Mouse (Mus musculus) hindbrain, embryonic 11.5 days (tissue): ENCODE results near the gene Cog2. TPM values are rescaled to one million over a fixed set of nuclear protein-coding genes. Genes with fewer than 3 reads are reported as not detected.

ENCODE experiments used
- ATAC-seq: fragments of 200-750 bp; cut with Nextera tagmentation; 2 replicates; pipeline ENCODE4 v1.8.0; 2017; ENCODE audit warnings: mild to moderate bottlenecking, moderate TSS enrichment, moderate library complexity; ENCODE audit not compliant: low FRiP score
- DNase-seq: peaks from one replicate; pipeline ENCODE4 v3.0.0-alpha.2; 2015; ENCODE audit warnings: low spot score
- H3K27ac ChIP-seq: fragments of 300-500 bp; sonication (generic); 2 replicates; pipeline ENCODE4 v1.5.1; 2014; ENCODE audit warnings: mild to moderate bottlenecking, low read depth, low read length
- H3K27me3 ChIP-seq: fragments of 300-500 bp; sonication (generic); 2 replicates; pipeline ENCODE4 v1.6.1; 2014; ENCODE audit warnings: mild to moderate bottlenecking, low read length, moderate library complexity, mixed read lengths; ENCODE audit not compliant: control insufficient read depth, insufficient read depth
- H3K36me3 ChIP-seq: fragments of 300-500 bp; sonication (generic); 2 replicates; pipeline ENCODE4 v1.6.1; 2014; ENCODE audit warnings: mild to moderate bottlenecking, low read length, moderate library complexity, mixed read lengths; ENCODE audit not compliant: control insufficient read depth, insufficient read depth
- H3K4me1 ChIP-seq: fragments of 300-500 bp; sonication (generic); replicated peaks from 2 replicates; pipeline ENCODE4 v1.6.1; 2014; ENCODE audit warnings: low read length, mixed read lengths; ENCODE audit not compliant: control insufficient read depth, insufficient read depth
- H3K4me2 ChIP-seq: fragments of 300-500 bp; sonication (generic); replicated peaks from 2 replicates; pipeline ENCODE4 v1.6.1; 2014; ENCODE audit warnings: mild to moderate bottlenecking, low read depth, low read length
- H3K4me3 ChIP-seq: fragments of 300-500 bp; sonication (generic); 2 replicates; pipeline ENCODE4 v1.5.1; 2014; ENCODE audit warnings: low read depth, low read length
- H3K9ac ChIP-seq: fragments of 300-500 bp; sonication (generic); 2 replicates; pipeline ENCODE4 v1.6.1; 2014; ENCODE audit warnings: low read depth, low read length
- H3K9me3 ChIP-seq: fragments of 300-500 bp; sonication (generic); 2 replicates; pipeline ENCODE4 v1.6.1; 2016; ENCODE audit warnings: low read length; ENCODE audit not compliant: control insufficient read depth
- WGBS: fragments of 180-500 bp; shearing (Covaris S2); extraction: QIAGEN DNeasy Blood & Tissue Kit; methylation state at CpG from one replicate; pipeline ENCODE4 v1.1.7; 2014; 5-methylcytosine and 5-hydroxymethylcytosine counted together
- polyA plus RNA-seq: library from polyadenylated mRNA; unstranded; fragments of >200 nt; fragmentation: Nextera tagmentation; extraction: Ambion mirVana; gene quantifications from 2 replicates; pipeline ENCODE4 v1.2.1, GENCODE M21; 2014

Cog2 gene
- polyA plus RNA-seq, 1 experiment from 2014 or later = 35.8 TPM

DNA sequence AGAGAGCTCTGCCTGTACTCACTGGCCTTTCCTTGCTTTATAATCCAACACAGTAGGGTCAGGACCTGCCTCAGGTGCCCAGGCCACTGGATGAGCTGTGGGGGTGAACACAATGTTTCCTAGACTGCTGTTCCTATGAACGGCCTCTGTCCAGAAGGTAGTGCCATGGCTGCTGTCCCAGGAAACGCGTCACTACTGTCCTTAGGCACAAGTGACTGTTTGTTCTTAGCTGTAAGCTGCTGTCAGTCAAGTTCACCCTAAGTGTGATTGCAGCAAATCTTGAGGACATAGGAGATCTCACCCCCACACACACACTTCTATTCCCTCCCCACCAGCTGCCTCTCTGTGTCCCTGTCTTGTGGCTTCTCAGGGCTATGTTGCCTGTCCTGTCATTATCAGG, 47.0 kb downstream of the Cog2 start:
- H3K9me3 ChIP-seq = no peaks in the 10 kb centered on the region
- H3K27ac ChIP-seq = no peak overlapping the region
- H3K9ac ChIP-seq = no peak overlapping the region
- H3K4me3 ChIP-seq = no peak overlapping the region
- no peaks in the 10 kb centered on the region for H3K4me1 ChIP-seq
- no peaks in the 10 kb centered on the region for H3K27me3 ChIP-seq
- H3K4me2 ChIP-seq = no peak overlapping the region
- DNase-seq (no peak), ATAC-seq (no peak)
- WGBS = 89% methylated on average over 3 of the region's 3 CpGs
- H3K36me3 ChIP-seq = no peaks in the 10 kb centered on the region

DNA sequence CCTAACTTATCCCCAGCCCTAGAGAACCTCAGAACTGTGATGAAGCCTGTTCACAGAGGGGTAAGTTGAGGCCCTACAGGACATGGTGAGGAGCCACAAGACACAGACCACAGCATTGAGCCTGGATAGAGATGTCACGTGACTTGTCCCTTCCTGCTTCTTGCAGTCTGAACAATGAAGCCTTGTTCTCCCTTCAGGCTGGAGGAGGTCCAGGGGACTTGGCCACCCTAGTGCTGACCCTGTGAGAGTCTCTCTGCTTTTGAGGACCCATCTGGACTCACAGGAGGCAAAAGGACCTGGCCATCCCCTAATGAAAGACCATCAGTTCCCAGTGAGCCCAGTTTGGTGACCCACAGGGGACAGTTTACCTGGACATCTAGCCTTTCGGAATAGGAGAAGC, 48.5 kb downstream of the Cog2 start:
- WGBS = 72% methylated on average over 2 of the region's 2 CpGs
- H3K9ac ChIP-seq = no peak overlapping the region
- no peak overlapping the region for H3K4me3 ChIP-seq
- H3K4me1 ChIP-seq = no peaks in the 10 kb centered on the region
- H3K4me2 ChIP-seq = no peak overlapping the region
- no peak for DNase-seq
- H3K27me3 ChIP-seq = no peaks in the 10 kb centered on the region
- H3K27ac ChIP-seq = no peak overlapping the region
- no peak for ATAC-seq
- no peaks in the 10 kb centered on the region for H3K36me3 ChIP-seq
- H3K9me3 ChIP-seq = no peaks in the 10 kb centered on the region

DNA sequence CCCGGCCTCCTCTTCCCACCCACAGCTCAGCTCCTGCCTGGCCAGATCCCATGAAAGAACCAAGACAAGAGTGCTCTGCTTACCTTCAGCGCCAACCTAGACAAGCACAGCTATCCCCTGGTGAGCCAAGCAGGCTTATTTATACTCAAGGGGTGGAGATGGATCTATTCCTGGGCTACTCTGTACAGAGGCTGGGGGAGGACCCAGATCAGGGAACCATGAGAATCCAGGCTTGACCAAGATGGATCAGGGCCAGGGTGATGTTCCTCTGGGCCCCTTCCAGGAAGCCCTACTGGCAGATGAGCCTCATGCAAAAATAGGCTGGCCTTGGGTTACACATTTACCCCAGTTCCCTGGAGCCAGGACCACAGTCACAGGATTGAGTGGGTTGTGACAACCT, 49.0 kb downstream of the Cog2 start, which contains the start of gene Agt:
Agt (minus strand) TSS at position 114 of the 400 bp plus-strand sequence.
- Histone ChIP-seq H3K4me3 (no peak within 1 kb of the TSS), H3K9me3 (no peaks in the 10 kb centered on the region), H3K27me3 (no peaks in the 10 kb centered on the region), H3K27ac (no peak within 1 kb of the TSS), H3K4me1 (no peaks in the 10 kb centered on the region), H3K4me2 (no peak within 1 kb of the TSS), H3K36me3 (no peaks in the 10 kb centered on the region), H3K9ac (no peak within 1 kb of the TSS)
- 76% methylated on average over 2 of the region's 2 CpGs for WGBS
- ATAC-seq = no peak
- no peak for DNase-seq

DNA sequence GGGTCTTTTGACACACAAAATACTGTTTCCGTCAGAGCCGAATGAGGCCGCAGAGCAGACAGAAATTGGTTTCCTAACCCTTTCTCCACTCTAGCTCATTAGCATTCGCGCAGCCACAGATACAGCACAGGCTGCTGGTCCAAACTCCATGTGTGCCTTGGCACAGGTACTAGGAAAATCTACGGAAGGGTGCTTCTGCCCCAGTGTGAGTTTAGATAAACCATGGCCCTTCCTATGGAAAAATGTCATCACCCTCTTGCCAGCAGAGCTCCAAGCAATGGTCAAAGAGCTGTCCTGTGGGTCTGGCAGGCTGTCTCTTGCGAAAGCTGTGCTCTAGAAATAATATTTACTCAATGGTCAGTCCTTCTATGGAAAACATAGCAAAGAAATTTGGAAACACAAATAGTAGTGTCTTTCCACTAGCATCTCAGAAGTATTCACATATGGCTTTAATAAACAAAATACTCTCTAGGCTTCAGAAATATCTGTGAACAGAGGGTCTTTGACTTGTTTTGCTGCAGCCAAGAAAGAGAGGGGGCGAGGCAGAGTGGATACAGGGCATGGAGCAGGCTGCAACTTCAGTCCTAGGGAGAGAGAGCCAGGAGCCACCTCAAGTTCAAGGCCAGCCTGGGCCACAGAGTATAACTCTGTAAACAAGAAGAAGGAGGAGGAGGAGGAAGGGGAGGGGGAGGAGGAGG, 51.3 kb downstream of the Cog2 start:
- H3K27me3 ChIP-seq = no peaks in the 10 kb centered on the region
- 76% methylated on average over 8 of the region's 8 CpGs for WGBS
- no peak overlapping the region for H3K4me3 ChIP-seq
- DNase-seq = no peak
- ATAC-seq = no peak
- H3K9ac ChIP-seq = no peak overlapping the region
- no peaks in the 10 kb centered on the region for H3K9me3 ChIP-seq
- H3K4me2 ChIP-seq = no peak overlapping the region
- no peaks in the 10 kb centered on the region for H3K36me3 ChIP-seq
- no peaks in the 10 kb centered on the region for H3K4me1 ChIP-seq
- no peak overlapping the region for H3K27ac ChIP-seq

DNA sequence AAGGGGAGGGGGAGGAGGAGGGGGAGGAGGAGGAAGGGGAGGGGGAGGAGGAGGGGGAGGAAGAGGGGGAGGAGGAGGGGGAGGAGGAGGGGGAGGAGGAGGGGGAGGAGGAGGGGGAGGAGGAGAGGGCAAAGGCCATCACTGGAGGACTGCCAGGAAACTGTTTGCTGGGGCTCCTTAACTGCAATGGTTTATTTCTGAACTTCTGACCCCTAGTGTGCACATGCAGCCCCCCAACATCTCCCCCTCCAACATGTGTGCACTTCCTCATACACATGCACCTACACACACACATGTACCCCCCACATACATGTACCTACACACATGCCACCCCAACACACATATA, 51.8 kb downstream of the Cog2 start:
- H3K4me1 ChIP-seq = no peaks in the 10 kb centered on the region
- ATAC-seq = no peak
- no peak overlapping the region for H3K4me2 ChIP-seq
- H3K36me3 ChIP-seq = no peaks in the 10 kb centered on the region
- no peak for DNase-seq
- H3K4me3 ChIP-seq = no peak overlapping the region
- H3K27ac ChIP-seq = no peak overlapping the region
- no peaks in the 10 kb centered on the region for H3K9me3 ChIP-seq
- H3K27me3 ChIP-seq = no peaks in the 10 kb centered on the region
- H3K9ac ChIP-seq = no peak overlapping the region

DNA sequence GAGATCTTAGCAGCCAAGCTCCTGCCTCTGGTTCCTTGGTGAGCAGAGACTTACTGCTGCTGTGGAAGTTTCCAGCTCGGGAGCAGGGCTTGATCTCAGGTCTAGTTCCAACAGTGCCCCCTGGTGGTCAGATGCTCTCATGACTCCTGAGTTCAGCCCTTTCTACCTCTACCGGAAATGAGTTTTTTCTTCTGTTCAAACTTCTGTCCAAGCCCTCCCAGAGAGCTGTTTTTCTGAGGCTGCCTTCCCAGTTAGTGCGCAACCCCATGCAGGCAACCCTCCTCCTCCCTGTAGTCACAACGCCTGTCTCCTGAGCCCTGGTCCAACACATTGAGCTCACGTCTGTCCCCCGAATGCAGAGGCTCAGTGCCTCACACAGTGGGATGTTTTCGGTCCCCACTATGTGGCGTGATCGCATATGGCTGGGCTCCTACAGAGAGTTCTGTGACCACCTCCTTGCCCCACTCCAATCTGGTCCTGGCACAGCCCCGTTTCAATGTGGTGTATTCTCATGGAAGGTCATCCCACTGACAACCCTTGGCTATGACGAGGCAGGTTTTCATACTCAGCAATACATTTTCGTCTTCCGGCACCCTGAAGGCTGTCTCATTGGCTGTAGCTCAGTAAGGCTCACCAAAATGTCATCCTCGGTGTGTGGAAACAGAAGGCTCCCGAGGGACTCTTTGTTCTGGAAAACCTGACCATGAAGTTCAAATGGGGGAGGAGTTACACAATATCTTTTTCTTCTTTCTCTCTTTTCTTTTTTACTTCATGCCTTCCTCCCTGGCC, 53.2 kb downstream of the Cog2 start:
- no peak overlapping the region for H3K4me2 ChIP-seq
- H3K27ac ChIP-seq = no peak overlapping the region
- H3K9ac ChIP-seq = no peak overlapping the region
- H3K4me3 ChIP-seq = no peak overlapping the region
- no peak; the same call in 1 of the 2 replicates for ATAC-seq
- WGBS = 59% methylated on average over 15 of the region's 15 CpGs
- no peaks in the 10 kb centered on the region for H3K36me3 ChIP-seq
- H3K27me3 ChIP-seq = no peaks in the 10 kb centered on the region
- no peaks in the 10 kb centered on the region for H3K9me3 ChIP-seq
- no peaks in the 10 kb centered on the region for H3K4me1 ChIP-seq
- peak; percentile 94 for DNase-seq

DNA sequence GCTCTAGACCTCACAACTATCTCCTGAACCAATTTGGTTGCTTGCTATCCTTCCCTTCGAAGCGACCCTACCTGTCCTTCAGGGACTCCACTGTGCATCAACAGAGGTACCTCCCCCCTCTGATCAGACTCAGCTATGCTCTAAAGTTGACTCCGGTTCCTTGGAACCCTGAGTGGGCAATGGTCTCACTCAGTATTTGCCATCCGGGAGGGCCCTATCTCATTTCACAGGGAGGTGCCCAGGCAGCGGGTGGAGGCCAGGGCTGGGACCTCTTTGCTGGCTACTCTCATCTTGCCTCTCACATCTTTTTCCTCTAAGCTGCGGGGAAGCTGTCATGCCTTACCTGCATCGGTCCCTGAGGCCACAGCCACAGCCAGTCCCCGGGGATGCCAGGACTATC, 55.2 kb downstream of the Cog2 start, which contains the start of gene Capn9:
Capn9 (plus strand) TSS at position 301 of the 400 bp plus-strand sequence.
- Histone ChIP-seq H3K4me3 (no peak within 1 kb of the TSS), H3K27ac (no peak within 1 kb of the TSS), H3K4me2 (no peak within 1 kb of the TSS), H3K36me3 (no peaks in the 10 kb centered on the region), H3K9me3 (no peaks in the 10 kb centered on the region), H3K9ac (no peak within 1 kb of the TSS), H3K4me1 (no peaks in the 10 kb centered on the region), H3K27me3 (no peaks in the 10 kb centered on the region)
- no peak for DNase-seq
- no peak for ATAC-seq
- WGBS = 95% methylated on average over 8 of the region's 8 CpGs

DNA sequence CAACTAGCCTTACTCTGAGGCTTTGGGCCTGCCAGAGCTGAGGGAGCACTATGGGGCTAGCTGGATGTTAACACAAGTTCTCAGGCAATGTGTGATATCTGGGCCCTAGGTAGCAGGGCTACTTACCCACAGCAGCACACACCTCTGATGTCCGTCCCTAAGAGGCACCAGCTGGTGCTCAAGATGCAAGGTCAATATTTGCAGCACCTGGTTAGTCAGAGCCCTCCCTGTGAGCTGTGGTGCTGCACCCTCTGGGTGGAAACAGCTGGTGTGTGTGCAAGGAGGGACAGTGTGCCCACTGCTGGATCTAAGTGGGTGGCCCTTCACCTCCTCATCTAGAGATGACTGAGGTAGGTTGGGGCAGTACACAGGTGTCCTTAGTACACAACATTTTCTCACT, 56.2 kb downstream of the Cog2 start:
- Histone ChIP-seq H3K4me1 (no peaks in the 10 kb centered on the region), H3K27ac (no peak overlapping the region), H3K36me3 (no peaks in the 10 kb centered on the region), H3K9ac (no peak overlapping the region), H3K4me3 (no peak overlapping the region), H3K9me3 (no peaks in the 10 kb centered on the region), H3K27me3 (no peaks in the 10 kb centered on the region), H3K4me2 (no peak overlapping the region)
- 81% methylated on average over 1 of the region's 1 CpGs for WGBS
- no peak for DNase-seq
- ATAC-seq = no peak
